Mouse (Mus musculus) embryo, embryonic 10 days (tissue): ENCODE data around the gene Eef1akmt2.

ENCODE experiments used
- DNase-seq: peaks from one replicate; pipeline ENCODE4 v3.0.0-alpha.2; 2015; ENCODE audit warnings: low spot score

The Eef1akmt2 gene

GRCm38 (mm10) chr7:132852173-132852844, at the start of gene Eef1akmt2:
TSS of gene Eef1akmt2 (minus strand) at chr7:132852673.
- DNase-seq, result peak; percentile 94

GRCm38 (mm10) chr7:132900826-132901531, 48.5 kb upstream of the Eef1akmt2 start:
- no peak for DNase-seq

- peak; percentile 16 for DNase-seq
These were observed 45.8 kb upstream of the Eef1akmt2 start for GRCm38 (mm10) chr7:132898234-132898633.

- DNase-seq, result no peak
These were observed 44.8 kb upstream of the Eef1akmt2 start for GRCm38 (mm10) chr7:132897258-132897657.

GRCm38 (mm10) chr7:132896206-132896815, 43.8 kb upstream of the Eef1akmt2 start:
- DNase-seq, result no peak

GRCm38 (mm10) chr7:132894841-132895555, 42.5 kb upstream of the Eef1akmt2 start:
- DNase-seq, result no peak

- no peak for DNase-seq
These were observed 40.9 kb upstream of the Eef1akmt2 start for GRCm38 (mm10) chr7:132893336-132893735.

GRCm38 (mm10) chr7:132892806-132893205, 40.3 kb upstream of the Eef1akmt2 start:
- DNase-seq, result no peak

- no peak for DNase-seq
These were observed 39.8 kb upstream of the Eef1akmt2 start for GRCm38 (mm10) chr7:132892311-132892661.

GRCm38 (mm10) chr7:132891561-132892310, 39.3 kb upstream of the Eef1akmt2 start:
- no peak for DNase-seq

- DNase-seq, result no peak
These were observed 37.7 kb upstream of the Eef1akmt2 start for GRCm38 (mm10) chr7:132890201-132890600.

- DNase-seq, result no peak
These were observed 37.2 kb upstream of the Eef1akmt2 start for GRCm38 (mm10) chr7:132889691-132890090.

GRCm38 (mm10) chr7:132888518-132889249, 36.2 kb upstream of the Eef1akmt2 start:
- no peak for DNase-seq

GRCm38 (mm10) chr7:132888052-132888451, 35.6 kb upstream of the Eef1akmt2 start:
- no peak for DNase-seq

- peak; percentile 33 for DNase-seq
These were observed 34.7 kb upstream of the Eef1akmt2 start for GRCm38 (mm10) chr7:132887019-132887804.

- peak; percentile 9 for DNase-seq
These were observed 31.6 kb upstream of the Eef1akmt2 start for GRCm38 (mm10) chr7:132884031-132884430.

GRCm38 (mm10) chr7:132882343-132882742, 29.9 kb upstream of the Eef1akmt2 start:
- DNase-seq, result peak; percentile 41

- DNase-seq, result no peak
These were observed 27.8 kb upstream of the Eef1akmt2 start for GRCm38 (mm10) chr7:132880276-132880675.

GRCm38 (mm10) chr7:132875391-132876086, 23.1 kb upstream of the Eef1akmt2 start:
- DNase-seq, result no peak

- no peak for DNase-seq
These were observed 20.6 kb upstream of the Eef1akmt2 start for GRCm38 (mm10) chr7:132873043-132873442.
